Mouse (Mus musculus) cerebellum, adult 8-10 months (tissue): ENCODE results near the gene Zc3h12c.

Source experiments
- DNase-seq: peaks from one replicate; pipeline ENCODE4 v3.0.0; 2022

Zc3h12c gene

GRCm38 (mm10) chr9:52167863-52168685 is at the start of gene Zc3h12c:
Gene Zc3h12c (minus strand): TSS chr9:52168572.
- peak; percentile 62 for DNase-seq

GRCm38 (mm10) chr9:52217636-52218035 is 49.3 kb upstream of the Zc3h12c start:
- no peak for DNase-seq

- DNase-seq: no peak
Observed at GRCm38 (mm10) chr9:52215291-52215690, 46.9 kb upstream of the Zc3h12c start.

GRCm38 (mm10) chr9:52212416-52212815 is 44.0 kb upstream of the Zc3h12c start:
- no peak for DNase-seq

GRCm38 (mm10) chr9:52208510-52209030 is 40.2 kb upstream of the Zc3h12c start:
- no peak for DNase-seq

- no peak for DNase-seq
Observed at GRCm38 (mm10) chr9:52203189-52203588, 34.8 kb upstream of the Zc3h12c start.

- no peak for DNase-seq
Observed at GRCm38 (mm10) chr9:52200271-52200670, 31.9 kb upstream of the Zc3h12c start.

GRCm38 (mm10) chr9:52195853-52196252 is 27.5 kb upstream of the Zc3h12c start:
- DNase-seq: no peak

- no peak for DNase-seq
Observed at GRCm38 (mm10) chr9:52193851-52194250, 25.5 kb upstream of the Zc3h12c start.

- DNase-seq: no peak
Observed at GRCm38 (mm10) chr9:52190907-52191306, 22.5 kb upstream of the Zc3h12c start.

GRCm38 (mm10) chr9:52188106-52188505 is 19.7 kb upstream of the Zc3h12c start:
- DNase-seq: no peak

GRCm38 (mm10) chr9:52186296-52186941 is 18.0 kb upstream of the Zc3h12c start:
- no peak for DNase-seq

- no peak for DNase-seq
Observed at GRCm38 (mm10) chr9:52181419-52181818, 13.0 kb upstream of the Zc3h12c start.

- DNase-seq: no peak
Observed at GRCm38 (mm10) chr9:52180851-52181250, 12.5 kb upstream of the Zc3h12c start.

- no peak for DNase-seq
Observed at GRCm38 (mm10) chr9:52175257-52175859, 7.0 kb upstream of the Zc3h12c start.

- no peak for DNase-seq
Observed at GRCm38 (mm10) chr9:52174671-52175111, 6.3 kb upstream of the Zc3h12c start.

- DNase-seq: no peak
Observed at GRCm38 (mm10) chr9:52173937-52174336, 5.6 kb upstream of the Zc3h12c start.

- DNase-seq: no peak
Observed at GRCm38 (mm10) chr9:52172550-52172949, 4.2 kb upstream of the Zc3h12c start.

- no peak for DNase-seq
Observed at GRCm38 (mm10) chr9:52170671-52171070, 2.3 kb upstream of the Zc3h12c start.

- no peak for DNase-seq
Observed at GRCm38 (mm10) chr9:52170131-52170530, 1.8 kb upstream of the Zc3h12c start.

- DNase-seq: peak; percentile 73
Observed at GRCm38 (mm10) chr9:52168686-52169270, 406 bp upstream of the Zc3h12c start.

GRCm38 (mm10) chr9:52167506-52167862 is 888 bp downstream of the Zc3h12c start:
- no peak for DNase-seq

GRCm38 (mm10) chr9:52167084-52167483 is 1.3 kb downstream of the Zc3h12c start:
- no peak for DNase-seq
